Mouse (Mus musculus) testis, adult 2 months (tissue): ENCODE data around the gene Acap2.

Source experiments
- CTCF ChIP-seq: fragments of 200-500 bp; IDR thresholded peaks from 2 replicates; pipeline ENCODE4 v1.5.1; 2012; ENCODE audit warnings: low read depth, mild to moderate bottlenecking, inconsistent platforms, low read length, moderate library complexity; ENCODE audit not compliant: control insufficient read depth, insufficient read depth, insufficient replicate concordance
- POLR2A ChIP-seq: fragments of 200-500 bp; IDR thresholded peaks from 2 replicates; pipeline ENCODE4 v1.6.1; 2012; ENCODE audit warnings: low read depth, mild to moderate bottlenecking, inconsistent platforms, low read length, moderate library complexity; ENCODE audit not compliant: control insufficient read depth

DNA sequence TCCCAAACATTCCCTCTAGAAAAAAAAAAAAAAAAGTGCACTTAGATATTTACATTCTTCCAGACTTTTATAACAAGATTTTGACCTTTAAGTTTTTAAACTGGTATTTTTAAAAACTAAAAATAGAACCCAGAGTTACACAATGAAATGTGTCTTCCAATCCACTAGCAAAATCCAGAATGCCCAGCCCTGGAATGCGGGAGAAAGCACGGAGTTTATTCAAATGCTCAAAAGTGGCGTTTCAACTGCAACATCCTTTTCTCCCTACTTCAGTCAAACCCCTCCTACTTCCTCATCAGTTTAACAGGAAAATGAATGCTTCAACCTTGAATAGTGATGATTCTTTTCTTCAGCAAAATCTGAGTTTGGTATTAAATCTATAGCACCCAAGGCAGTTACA, 4.1 kb downstream of the Acap2 start:
- no peak for TF ChIP-seq CTCF
- no peak for TF ChIP-seq POLR2A
